Mouse (Mus musculus): ENCODE data around the gene Gm20716.

Gene Gm20716

DNA sequence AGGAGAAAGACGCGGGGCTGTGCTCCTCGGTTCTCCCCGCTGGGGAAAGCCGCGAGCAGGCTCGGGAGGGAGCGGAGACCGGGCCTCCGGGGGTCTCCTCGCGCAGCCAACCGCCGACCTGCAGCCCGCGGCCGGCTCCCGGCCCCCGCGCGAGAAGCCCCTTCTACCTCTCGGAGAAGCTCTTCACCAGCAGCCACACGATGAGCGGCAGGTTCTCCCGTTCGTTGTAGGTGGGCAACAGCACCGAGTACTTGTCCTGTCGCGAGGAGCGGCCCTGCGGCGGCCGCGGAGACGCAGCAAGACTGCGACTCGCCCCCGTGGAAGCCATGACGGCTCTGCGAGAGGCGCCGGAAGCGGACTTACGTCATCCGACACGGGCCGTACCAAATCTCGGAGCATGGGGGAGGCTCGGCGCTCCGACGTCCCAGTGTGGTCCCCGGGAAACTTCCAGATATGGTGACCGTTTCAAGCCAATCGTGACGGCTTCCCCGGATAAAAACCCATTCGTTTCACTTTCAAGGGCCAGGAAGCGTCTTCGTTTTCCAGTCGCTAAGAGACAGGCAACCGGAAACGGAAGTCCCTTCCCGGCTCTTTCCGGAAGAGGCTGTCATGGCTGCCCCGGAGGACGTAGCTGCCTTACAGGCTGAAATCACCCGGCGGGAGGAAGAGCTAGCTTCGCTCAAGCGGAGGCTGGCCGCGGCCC is at the start of gene Gm20716, which contains the start of the genes Dpm1 and Mocs3:
Gene Gm20716, minus strand, starts transcription at position 339 of the 703 bp plus-strand sequence.
Gene Dpm1, minus strand, starts transcription at position 566 of the 703 bp plus-strand sequence.
Gene Mocs3, plus strand, starts transcription at position 597 of the 703 bp plus-strand sequence.
- peak; percentile 78 to 88 for DNase-seq (ENCODE audit: low spot score in 2 of 2)

DNA sequence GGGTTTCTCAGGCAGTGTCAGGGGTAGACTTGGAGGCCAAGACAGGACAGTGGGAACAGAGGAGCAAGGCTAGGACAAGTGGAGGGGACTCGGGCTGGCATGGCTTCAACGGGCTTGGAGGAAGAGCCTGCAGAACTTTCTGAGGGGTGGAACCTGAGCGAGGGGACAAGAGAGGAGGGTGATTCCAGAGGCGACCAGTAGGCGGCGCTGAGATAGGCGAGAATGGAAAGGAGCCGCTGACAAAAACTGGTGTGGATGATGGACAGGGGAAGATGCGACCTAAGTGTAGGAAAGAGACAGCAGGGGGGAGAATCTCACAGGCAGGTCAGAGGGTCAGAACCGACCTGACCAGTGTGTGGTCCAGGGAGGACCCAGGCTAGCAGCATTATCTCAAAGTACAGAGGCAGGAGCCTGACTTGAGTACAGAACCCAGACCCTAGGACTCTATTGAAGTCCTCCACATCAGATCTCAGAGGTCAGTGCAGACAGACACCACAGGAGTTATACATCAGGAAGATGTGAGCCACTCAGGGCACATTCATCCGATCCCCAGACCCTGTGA is 44.3 kb upstream of the Gm20716 start:
- peak in 1 of 2 experiments; percentile 66 for DNase-seq (ENCODE audit: low spot score in 2 of 2)

DNA sequence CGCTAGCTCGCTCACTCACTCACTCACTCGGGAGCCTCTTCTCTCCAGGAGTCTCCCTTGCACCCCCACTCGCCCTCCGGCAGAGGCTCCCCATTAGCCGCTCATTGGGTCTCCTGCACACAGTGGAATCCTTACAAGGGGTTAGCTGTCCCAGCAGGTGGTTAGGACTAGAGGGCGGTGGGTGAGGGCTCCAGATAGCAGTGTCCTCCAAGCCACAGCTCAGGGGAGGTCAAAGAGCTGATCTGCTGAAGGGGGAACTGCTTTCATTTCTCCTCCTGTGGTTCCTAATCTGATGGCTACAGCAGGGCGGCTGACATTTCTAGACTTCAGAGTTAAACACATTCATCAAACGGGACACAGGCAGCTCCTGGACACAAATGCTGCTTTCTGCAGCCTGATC is 43.2 kb upstream of the Gm20716 start:
- DNase-seq (ENCODE audit: low spot score in 2 of 2), result no peak

DNA sequence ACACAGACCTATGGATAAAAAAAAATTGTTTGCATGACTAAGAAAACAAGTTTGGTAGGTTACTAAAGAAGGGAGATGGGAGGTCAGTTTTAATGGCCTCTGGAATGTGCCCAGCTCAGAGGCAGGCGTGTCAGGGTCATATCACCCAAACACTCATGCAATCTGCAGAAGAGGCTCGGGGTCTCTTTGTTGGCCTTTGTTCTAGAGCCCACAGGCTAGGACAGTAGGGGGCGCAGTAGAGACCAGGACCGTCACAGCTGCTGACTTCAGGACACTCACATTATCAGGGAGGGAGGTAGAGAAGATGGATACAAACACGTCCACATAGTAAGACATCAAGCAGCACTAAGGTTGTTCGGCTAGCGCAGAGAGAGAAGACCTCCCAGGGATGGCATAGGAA is 37.9 kb upstream of the Gm20716 start:
- DNase-seq (ENCODE audit: low spot score in 2 of 2), result peak; percentile 46 to 48

DNA sequence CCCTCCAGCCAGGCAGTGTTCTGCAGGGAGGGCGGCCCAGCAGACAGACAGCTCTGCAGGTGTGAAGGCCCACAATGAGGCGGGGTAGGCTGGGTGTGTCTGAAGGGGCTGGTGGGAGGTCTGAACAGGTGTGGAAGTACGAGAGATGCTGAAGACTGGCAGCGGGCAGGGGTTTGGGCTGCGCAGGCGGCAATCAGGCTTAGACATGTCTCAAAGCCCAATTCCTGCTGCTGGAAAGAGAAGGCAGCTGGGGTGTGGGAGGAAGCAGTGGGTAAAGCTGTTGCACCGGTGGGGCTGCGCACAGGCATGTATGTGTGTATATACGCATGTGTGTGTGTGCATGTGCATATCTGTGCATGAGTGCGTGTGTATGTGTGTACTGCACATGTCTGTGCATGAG is 30.7 kb upstream of the Gm20716 start:
- DNase-seq (ENCODE audit: low spot score in 2 of 2), result no peak

DNA sequence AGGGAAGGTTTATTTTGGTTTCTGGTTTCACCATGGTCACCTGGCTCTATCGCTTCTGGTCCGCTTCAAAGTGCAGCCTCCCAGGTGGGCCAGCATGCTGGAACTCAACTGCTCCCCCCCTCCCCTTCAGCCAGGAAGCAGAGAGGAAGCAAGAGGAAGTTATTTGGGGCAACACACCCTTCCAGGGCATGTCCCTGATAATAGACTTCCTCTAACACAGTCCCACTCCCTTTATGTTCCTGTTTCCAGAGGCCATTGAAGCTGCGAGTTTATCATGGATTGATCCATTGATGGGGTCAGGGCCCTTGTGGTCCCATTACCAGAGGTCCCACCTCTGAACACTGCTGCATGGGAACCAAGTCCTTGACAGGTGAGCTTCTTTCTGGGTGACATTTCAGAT is 30.0 kb upstream of the Gm20716 start:
- no peak for DNase-seq (ENCODE audit: low spot score in 2 of 2)

DNA sequence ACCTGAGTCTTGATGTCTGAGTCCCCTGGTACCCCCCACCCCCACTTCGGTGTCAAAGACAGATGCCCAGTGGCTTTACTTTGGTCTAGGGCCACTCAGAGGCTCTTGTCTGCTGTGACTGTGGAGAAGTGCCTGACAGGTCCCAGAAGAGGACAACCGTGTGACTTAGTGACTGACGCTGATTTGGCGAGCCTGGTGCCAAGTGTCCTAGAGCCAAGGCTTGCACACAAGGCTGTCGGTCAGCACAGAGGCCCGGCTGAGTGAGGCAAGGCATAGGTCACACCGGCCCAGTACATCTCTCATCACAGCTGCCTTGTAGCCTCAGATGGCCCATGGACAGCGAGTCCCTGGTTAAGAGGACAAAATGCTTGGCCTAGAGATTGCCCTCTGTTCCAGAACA is 28.9 kb upstream of the Gm20716 start:
- no peak for DNase-seq (ENCODE audit: low spot score in 2 of 2)

DNA sequence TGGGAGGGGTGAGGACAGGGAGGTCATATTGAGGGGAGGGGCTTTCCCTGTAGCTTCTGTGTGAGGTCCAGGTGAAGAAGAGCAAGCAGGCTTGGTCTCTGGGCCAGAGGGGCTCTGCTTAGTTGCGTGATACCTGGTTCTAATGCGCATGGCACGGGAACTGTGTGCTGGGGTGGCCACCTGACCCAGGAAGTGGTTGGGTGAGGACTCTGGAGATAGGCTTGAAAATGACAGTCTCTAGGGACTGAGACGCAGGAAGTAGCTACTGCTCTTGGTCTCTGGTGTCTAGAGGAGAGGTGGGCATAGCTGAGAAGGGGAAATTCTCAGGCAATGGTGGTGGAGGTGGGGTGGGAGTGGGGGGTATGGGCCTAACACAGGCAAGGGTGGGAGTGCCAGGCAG is 27.0 kb upstream of the Gm20716 start:
- no peak for DNase-seq (ENCODE audit: low spot score in 2 of 2)

DNA sequence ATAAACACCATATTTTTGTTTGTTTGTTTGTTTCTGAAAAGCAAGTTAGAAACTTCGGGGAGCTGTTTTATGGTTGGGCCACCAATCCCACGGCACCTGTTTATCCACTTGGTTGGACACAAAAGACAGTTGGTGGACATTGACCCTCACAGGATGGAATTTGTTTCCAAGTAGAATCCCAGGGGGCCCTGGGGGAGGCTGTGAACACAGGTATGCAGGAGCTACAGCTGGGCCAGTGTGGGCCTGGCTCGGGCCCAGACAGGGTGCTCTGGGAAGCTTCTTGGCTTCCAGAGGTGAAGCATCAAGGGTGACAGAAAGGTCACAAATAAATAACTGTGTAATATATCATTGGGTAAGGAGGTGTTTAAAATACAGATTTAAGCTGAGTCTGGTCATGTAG is 26.3 kb upstream of the Gm20716 start:
- DNase-seq (ENCODE audit: low spot score in 2 of 2), result no peak

DNA sequence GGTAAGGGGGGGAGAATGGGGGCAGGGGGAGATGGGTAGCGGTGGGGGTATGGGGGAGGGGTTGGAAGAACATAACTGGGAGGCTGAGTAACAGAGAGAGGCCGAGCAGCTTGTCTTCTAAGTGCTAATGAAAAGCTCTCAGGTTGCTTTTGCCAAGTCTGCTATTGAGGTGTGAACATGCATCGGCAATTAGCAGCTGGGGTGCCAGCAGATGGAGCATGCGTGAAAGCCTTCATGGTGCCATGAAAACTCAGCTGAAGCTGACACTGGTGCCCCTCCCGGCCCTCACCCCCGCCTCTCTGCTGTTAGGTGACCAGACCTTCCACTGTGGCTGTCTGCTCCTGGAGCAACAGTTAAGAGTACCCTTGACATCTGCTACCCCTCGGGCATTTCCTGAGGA is 23.7 kb upstream of the Gm20716 start:
- DNase-seq (ENCODE audit: low spot score in 2 of 2), result no peak

DNA sequence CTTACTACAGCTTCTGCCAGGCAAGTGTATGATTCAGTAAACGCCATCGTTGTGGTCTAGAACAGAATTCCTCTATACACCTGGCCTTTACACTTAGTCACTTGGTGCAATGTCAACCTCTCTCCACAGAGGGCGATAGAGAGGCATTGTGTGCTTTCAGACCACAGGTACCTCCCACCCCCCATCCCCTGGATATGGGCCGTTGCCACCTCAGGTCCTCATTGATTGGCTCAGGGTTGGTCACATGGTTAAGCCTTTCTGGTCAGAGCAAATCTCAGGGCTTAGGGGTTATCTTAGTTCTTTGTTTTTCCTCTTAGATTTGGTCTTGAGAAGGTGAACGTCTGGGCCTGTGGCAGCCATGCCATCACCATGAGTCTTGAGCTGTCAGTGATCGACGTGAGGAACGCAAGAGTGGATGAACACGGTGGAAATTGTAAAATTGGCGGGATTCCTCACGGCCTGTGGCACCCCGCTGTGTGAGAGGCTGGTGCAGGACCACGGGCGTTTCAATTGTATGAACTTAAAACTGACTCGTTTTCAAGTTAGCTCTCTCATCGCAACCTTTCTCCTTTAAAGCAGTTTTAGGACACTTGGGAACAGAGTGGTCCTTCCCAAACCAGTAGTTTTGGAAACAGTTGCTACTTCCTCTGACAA is 22.6 kb upstream of the Gm20716 start:
- no peak for DNase-seq (ENCODE audit: low spot score in 2 of 2)

DNA sequence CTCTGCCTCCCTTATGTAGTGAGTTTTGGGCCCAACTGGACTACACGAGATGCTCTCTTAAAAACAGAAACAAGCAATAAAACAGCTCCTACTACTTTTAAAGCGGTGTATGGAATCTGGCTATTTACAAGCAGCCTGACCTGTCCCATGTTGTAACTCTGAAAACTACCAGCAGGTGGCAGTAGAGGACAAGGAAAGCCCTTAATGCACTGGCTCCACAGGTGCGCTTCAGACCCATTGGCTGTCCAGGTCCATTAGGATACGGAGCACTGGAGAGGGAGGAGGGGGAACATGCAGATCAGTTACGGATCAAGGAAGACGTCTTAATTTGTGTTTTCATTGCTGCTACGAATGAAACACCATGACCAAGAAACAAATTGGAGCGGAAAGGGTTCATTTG is 20.1 kb upstream of the Gm20716 start:
- DNase-seq (ENCODE audit: low spot score in 2 of 2), result peak; percentile 66 to 73

DNA sequence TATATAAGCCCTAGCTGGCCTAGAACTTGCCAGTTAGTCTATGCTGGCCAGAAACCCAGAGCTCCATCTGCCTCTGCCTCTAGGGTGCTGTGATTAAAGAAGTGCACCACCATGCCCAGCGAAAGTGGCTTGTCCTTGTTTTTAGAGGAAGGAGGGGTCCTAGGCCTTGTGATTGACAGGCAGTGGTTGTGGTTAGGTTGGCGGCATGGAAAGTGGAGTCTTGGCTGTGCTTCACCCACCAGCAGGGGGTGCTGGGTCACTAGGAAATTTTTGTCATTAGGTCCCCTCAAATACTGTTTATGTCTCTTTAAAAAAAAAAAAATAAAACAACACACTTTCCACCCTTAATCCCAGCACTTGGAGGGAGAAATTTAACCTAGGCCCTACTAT is 18.7 kb upstream of the Gm20716 start:
- DNase-seq (ENCODE audit: low spot score in 2 of 2), result no peak

DNA sequence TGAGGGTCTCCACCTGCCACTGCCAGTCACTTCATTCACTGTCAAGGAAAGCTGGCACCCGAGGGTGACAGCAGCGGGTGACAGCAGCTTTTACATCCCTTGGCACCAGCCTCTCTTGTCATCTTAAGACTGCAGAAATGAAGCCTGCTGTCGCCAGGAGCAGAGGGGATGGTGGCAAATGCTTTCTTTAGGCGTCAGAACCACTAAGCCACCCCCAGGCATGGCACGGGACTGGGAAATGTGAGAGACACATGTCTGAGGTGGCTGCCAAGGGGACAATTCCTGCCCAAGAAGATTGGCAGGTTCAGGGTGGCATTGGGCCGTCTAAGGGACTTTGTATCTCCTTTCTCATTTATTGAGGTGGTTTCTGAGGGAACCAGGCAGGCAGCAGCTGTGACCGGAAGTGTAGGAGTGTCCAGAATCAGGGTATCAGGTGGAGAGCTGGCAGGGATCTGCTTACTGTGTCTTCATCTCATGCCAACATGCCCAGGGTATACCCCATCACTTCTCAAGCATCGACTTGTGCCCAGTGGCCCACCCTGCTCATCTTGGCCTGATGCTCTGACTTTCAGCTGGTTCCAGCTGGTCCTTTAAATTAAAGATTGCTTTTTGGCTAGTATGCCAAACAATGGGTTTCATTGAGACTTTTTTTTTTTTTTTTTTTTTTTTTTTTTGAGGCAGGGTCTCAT is 18.1 kb upstream of the Gm20716 start:
- DNase-seq (ENCODE audit: low spot score in 2 of 2), result no peak

DNA sequence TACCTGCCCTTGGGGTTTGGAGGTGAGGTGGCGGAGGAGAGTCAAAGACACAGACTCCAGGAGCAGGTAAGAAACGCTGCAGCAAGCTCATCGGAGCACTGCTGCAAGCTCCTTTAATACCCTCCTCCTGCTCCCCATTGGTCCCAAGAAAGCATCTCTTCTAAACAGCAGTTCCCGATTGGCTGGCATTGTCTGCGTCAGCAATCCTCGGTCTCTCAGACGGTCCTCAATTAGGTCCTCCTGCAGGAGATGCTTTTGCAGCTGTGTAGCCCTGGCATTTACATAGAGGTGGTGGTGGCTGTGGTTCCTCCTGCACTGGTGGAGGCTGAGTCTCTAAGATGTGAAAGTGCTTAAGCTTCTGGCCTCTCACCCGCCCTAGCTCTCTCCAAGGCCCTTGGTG is 15.4 kb upstream of the Gm20716 start:
- no peak for DNase-seq (ENCODE audit: low spot score in 2 of 2)

DNA sequence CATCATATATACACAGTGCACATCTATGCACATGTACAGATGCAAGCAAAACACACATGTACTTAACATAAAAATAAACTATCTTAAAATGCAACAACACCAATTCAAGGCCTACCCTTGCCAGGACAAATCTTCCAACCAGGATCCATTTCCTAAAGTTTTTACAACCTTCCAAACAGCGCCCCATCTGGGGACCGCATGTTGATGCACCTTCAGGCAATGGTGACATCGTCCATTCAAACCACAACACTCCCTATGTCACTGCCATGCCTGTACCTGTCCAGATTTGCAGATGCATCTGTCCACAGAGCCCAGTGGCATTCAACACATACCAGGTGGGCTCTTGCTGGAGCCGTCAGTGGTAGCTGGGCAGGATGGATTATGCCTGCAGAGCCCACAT is 13.1 kb upstream of the Gm20716 start:
- no peak for DNase-seq (ENCODE audit: low spot score in 2 of 2)

DNA sequence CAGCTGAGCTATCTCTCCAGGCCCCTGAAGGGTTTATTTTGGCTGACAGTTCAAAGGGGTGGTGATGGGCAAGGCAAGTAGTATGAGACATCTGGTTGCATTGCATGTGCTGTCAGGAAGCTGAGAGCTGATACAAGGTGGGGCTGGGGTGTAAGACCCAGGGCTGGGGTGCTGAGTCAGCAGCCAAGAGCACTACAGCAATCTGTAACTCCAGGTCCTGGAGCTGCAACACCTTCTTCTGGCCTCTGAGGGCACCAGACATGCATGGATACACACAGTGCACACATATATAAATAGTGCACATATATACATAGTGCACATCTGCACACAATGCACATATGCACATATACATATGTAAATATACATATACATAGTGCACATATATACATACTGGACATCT is 12.7 kb upstream of the Gm20716 start:
- DNase-seq (ENCODE audit: low spot score in 2 of 2), result no peak

DNA sequence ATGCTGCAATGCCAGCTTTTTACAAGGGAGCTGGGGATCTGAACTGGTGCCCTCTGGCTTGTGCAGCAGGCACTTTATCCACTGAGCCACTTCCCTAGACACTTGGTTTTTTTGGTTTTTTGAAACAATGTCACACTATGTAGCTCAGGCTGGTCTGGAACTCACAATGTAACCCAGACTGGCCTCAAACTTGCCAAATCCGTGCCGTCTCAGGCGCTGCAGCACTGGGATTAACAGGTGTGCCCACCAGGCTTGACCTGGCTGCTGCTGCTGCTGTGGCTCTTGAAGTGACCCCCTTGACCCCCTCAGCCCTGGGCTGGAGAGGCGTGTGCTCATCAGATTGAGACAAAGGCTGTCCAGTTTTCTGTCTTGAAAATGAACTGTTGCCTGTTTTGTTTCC is 8.2 kb upstream of the Gm20716 start:
- DNase-seq (ENCODE audit: low spot score in 2 of 2), result no peak

DNA sequence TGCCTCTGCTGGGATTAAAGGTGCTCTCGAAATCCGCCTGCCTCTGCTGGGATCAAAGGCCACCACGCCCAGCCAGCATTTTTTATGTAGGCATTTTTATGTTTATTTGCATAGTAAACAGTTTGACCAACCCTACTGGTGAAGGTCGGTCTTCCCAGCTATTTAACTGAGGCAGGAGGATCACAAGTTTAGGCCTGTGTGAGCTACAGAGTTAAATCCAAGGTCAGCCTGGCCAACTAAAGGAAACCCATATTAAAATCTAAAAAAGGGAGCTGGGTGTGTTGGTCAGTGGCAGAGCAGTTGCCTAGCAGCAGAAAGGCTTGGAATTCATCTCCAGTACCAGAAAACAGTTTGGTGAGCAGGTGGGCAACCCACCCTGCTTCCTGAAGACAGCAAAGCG is 3.1 kb upstream of the Gm20716 start:
- no peak for DNase-seq (ENCODE audit: low spot score in 2 of 2)

DNA sequence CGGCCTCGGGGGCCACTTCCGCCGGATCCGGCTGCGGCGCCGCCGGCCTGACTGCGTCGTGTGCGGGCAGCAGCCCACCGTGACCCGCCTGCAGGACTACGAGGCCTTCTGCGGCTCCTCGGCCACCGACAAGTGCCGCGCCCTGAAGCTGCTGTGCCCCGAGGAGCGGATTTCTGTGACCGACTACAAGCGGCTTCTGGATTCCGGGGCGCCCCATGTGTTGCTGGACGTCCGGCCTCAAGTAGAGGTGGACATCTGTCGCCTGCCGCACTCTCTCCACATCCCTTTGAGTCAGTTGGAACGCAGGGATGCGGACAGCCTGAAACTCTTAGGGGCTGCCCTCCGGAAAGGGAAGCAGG is 1.3 kb upstream of the Gm20716 start:
- DNase-seq (ENCODE audit: low spot score in 2 of 2), result no peak

DNA sequence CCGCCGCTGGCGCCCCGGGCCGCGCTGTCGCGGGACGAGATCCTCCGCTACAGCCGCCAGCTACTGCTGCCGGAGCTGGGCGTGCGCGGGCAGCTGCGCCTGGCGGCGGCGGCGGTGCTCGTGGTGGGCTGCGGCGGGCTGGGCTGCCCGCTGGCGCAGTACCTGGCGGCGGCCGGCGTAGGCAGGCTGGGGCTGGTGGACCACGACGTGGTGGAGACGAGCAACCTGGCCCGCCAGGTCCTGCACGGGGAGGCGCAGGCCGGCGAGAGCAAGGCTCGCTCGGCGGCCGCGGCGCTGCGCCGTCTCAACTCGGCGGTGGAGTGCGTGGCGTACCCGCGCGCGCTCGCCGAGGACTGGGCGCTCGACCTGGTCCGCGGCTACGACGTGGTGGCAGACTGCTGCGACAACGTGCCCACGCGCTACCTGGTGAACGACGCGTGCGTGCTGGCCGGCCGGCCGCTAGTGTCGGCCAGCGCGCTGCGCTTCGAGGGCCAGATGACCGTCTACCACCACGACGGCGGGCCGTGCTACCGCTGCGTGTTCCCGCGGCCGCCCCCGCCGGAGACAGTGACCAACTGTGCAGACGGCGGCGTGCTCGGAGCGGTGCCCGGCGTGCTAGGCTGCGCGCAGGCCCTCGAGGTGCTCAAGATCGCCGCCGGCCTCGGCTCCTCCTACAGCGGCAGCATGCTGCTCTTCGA is 758 bp upstream of the Gm20716 start:
- DNase-seq (ENCODE audit: low spot score in 2 of 2), result no peak
